ENCODE assay signal across 8 mouse cellular contexts in genomic region chr2:93405017-93405425, GRCm38 (mm10). TPM values are rescaled to one million over a fixed set of nuclear protein-coding genes. Genes with fewer than 3 reads are reported as not detected.
DNase-seq lines count a peak whose midpoint lies in the region; ATAC-seq and TF ChIP-seq lines count a peak whose summit lies in the region.

No protein-coding gene starts in this region.

- 6% methylated on average over 7 of the region's 7 CpGs for WGBS in heart, embryonic 14.5 days
- WGBS in heart, postnatal 0 days = 18% methylated on average over 7 of the region's 7 CpGs
- 40% methylated on average over 7 of the region's 7 CpGs for WGBS in midbrain, embryonic 14.5 days

- TF ChIP-seq EP300 in heart, postnatal 0 days (IDR thresholded peaks at IDR 0.05; ENCODE audit: low read depth) = no peak

- DNase-seq in heart, postnatal 25 days (ENCODE audit: low spot score) = no peak
- DNase-seq in NIH3T3 (ENCODE audit: low read depth) = peak; percentile 63
- DNase-seq in heart, postnatal 0 days (ENCODE audit: low spot score) = peak; percentile 68
- peak; percentile 65 for DNase-seq in midbrain, embryonic 14.5 days
- no peak for DNase-seq in left cerebral cortex, postnatal 14 days (ENCODE audit: low spot score in 2 of 2)
- no peak for DNase-seq in right cerebral cortex, postnatal 36 days (ENCODE audit: low spot score in 2 of 2)

- H3K4me3 ChIP-seq in heart, embryonic 14.5 days (ENCODE audit: control insufficient read depth in 1 of 2, insufficient read depth in 1 of 2, low read depth in 1 of 2, low read length in 2 of 2) = no peak overlapping the region
- no peak overlapping the region for H3K4me3 ChIP-seq in heart, postnatal 0 days (ENCODE audit: low read depth, low read length)
- H3K4me3 ChIP-seq in midbrain, embryonic 14.5 days (replicated peaks; ENCODE audit: low read depth, low read length) = no peak overlapping the region

- peak overlapping the region in 1 of 2 experiments; percentile 0; a peak in 1 of 4 replicates for H3K27ac ChIP-seq in heart, embryonic 14.5 days (replicated peaks in 1 of 2; ENCODE audit: control insufficient read depth in 1 of 2, insufficient read depth in 1 of 2, low read depth in 2 of 2, low read length in 2 of 2)
- no peak overlapping the region for H3K27ac ChIP-seq in heart, postnatal 0 days (ENCODE audit: low read depth)
- no peak overlapping the region for H3K27ac ChIP-seq in midbrain, embryonic 14.5 days (replicated peaks; ENCODE audit: low read depth, low read length)

- no peaks in the 10 kb centered on the region for H3K9me3 ChIP-seq in heart, embryonic 14.5 days (ENCODE audit: control insufficient read depth, low read length)
- H3K9me3 ChIP-seq in heart, postnatal 0 days (replicated peaks; ENCODE audit: control insufficient read depth, low read length) = no peaks in the 10 kb centered on the region
- H3K9me3 ChIP-seq in midbrain, embryonic 14.5 days (ENCODE audit: control insufficient read depth, low read length) = no peaks in the 10 kb centered on the region

- peaks cover 11 to 12% of the 10 kb centered on the region in 2 experiments for H3K4me1 ChIP-seq in heart, embryonic 14.5 days (ENCODE audit: control insufficient read depth in 2 of 2, insufficient read depth in 2 of 2, low read length in 2 of 2)
- H3K4me1 ChIP-seq in heart, postnatal 0 days (ENCODE audit: control insufficient read depth, insufficient read depth) = peaks cover 12% of the 10 kb centered on the region
- no peaks in the 10 kb centered on the region for H3K4me1 ChIP-seq in midbrain, embryonic 14.5 days (ENCODE audit: control insufficient read depth, insufficient read depth, low read length)

- no peaks in the 10 kb centered on the region for H3K36me3 ChIP-seq in heart, embryonic 14.5 days (ENCODE audit: control insufficient read depth, insufficient read depth, low read length)
- H3K36me3 ChIP-seq in heart, postnatal 0 days (replicated peaks; ENCODE audit: control insufficient read depth, insufficient read depth, low read length) = no peaks in the 10 kb centered on the region
- H3K36me3 ChIP-seq in midbrain, embryonic 14.5 days (ENCODE audit: control insufficient read depth, insufficient read depth, low read length) = no peaks in the 10 kb centered on the region

- H3K27me3 ChIP-seq in heart, embryonic 14.5 days (ENCODE audit: control insufficient read depth, insufficient read depth, low read length) = 0 out of 2 replicates have a peak, but pooled peaks cover 3% of the 10 kb centered on the region
- no peaks in the 10 kb centered on the region for H3K27me3 ChIP-seq in heart, postnatal 0 days (ENCODE audit: control insufficient read depth, insufficient read depth, low read length)
- H3K27me3 ChIP-seq in midbrain, embryonic 14.5 days (ENCODE audit: control insufficient read depth, insufficient read depth, low read length) = no peaks in the 10 kb centered on the region

- ATAC-seq in heart, embryonic 14.5 days (ENCODE audit: insufficient number of reproducible peaks, insufficient read depth, low FRiP score, low read depth) = peak; percentile 74
- peak; percentile 86 for ATAC-seq in heart, postnatal 0 days (ENCODE audit: insufficient read depth, low read depth)
- ATAC-seq in midbrain, embryonic 14.5 days (ENCODE audit: low FRiP score, low TSS enrichment) = peak; percentile 53; the same call in 1 of the 2 replicates
- no peak for ATAC-seq in activated CD4-positive, CD25-positive, alpha-beta regulatory T cell, adult 4 months

- no peak overlapping the region for H3K9ac ChIP-seq in heart, embryonic 14.5 days (ENCODE audit: low read length)
- no peak overlapping the region for H3K9ac ChIP-seq in heart, postnatal 0 days (replicated peaks; ENCODE audit: low read depth, low read length)
- H3K9ac ChIP-seq in midbrain, embryonic 14.5 days (replicated peaks; ENCODE audit: low read length) = no peak overlapping the region

- H3K4me2 ChIP-seq in heart, embryonic 14.5 days (ENCODE audit: low read length) = no peak overlapping the region
- no peak overlapping the region for H3K4me2 ChIP-seq in heart, postnatal 0 days (ENCODE audit: low read depth, low read length)
- H3K4me2 ChIP-seq in midbrain, embryonic 14.5 days (ENCODE audit: low read length) = no peak overlapping the region

- no peak for TF ChIP-seq CTCF in heart, postnatal 0 days (IDR thresholded peaks at IDR 0.05; ENCODE audit: low read depth)

- intact Hi-C loops in heart, postnatal 25 days (cut with DNase I) = no loop called here
- intact Hi-C loops in left cerebral cortex, postnatal 14 days (cut with DNase I) = no loop called here

RNA-seq across cellular contexts. Expression of gene Cd82, which starts 57.9 kb away (rescaled TPM):
- polyA plus RNA-seq in heart, embryonic 14.5 days (2014; fragmentation: Nextera tagmentation; extraction: Ambion mirVana) = 12.5 and 18.9 TPM in 2 replicates
- 10 to 100 TPM; 11.9 to 12.6 TPM for total RNA-seq in heart, postnatal 25 days (2021)
- 14.8 and 15.0 TPM in 2 replicates for total RNA-seq in heart, postnatal 0 days (2014; rRNA removed; ENCODE audit: low replicate concordance)
- polyA plus RNA-seq in heart, postnatal 0 days (2015; fragmentation: Nextera tagmentation; extraction: Ambion mirVana) = 15.4 and 17.1 TPM in 2 replicates
- 12.6 and 14.1 TPM in 2 replicates for polyA plus RNA-seq in midbrain, embryonic 14.5 days (2014; fragmentation: Nextera tagmentation; extraction: Ambion mirVana)
- polyA plus RNA-seq in activated CD4-positive, CD25-positive, alpha-beta regulatory T cell, adult 4 months (2017; shearing (Covaris generic)) = 100 to 1,000 TPM; 408 to 719 TPM
- 10 to 100 TPM in 1 of 2 experiments, 1 to 10 TPM in 1; 9.5 to 10.1 TPM for total RNA-seq in left cerebral cortex, postnatal 14 days (2021)

Comparison
In these comparisons a context has a peak if more than half of its experiments do, and no peak if none do; other contexts are left out.
1. DNase-seq: peak in NIH3T3 (single experiment), heart, postnatal 0 days (single experiment) and midbrain, embryonic 14.5 days (single experiment); none in heart, postnatal 25 days (single experiment), left cerebral cortex, postnatal 14 days (0 of 2) and right cerebral cortex, postnatal 36 days (0 of 2).
2. RNA of gene Cd82, which starts 57.9 kb away (polyA plus RNA-seq): 408 to 719 TPM in activated CD4-positive, CD25-positive, alpha-beta regulatory T cell, adult 4 months; 12.5 to 18.9 TPM in heart, embryonic 14.5 days, 15.4 to 17.1 TPM in heart, postnatal 0 days and 12.6 to 14.1 TPM in midbrain, embryonic 14.5 days; every median in the first group is over 10 times any median in the second.